Mouse (Mus musculus): ENCODE data around the gene 4930550C14Rik.

- TF ChIP-seq CTCF (IDR thresholded peaks at IDR 0.05) (no peak), EP300 (IDR thresholded peaks at IDR 0.05) (0 out of 2 replicates have a peak, but pooled peaks have one; percentile 39)
Measured at GRCm38 (mm10) chr9:53472806-53473518, 70.8 kb downstream of the 4930550C14Rik start.
